Mouse (Mus musculus): ENCODE results near the gene Ncapd2. TPM values are rescaled to one million over a fixed set of nuclear protein-coding genes. Genes with fewer than 3 reads are reported as not detected.

Gene Ncapd2
- polyA plus RNA-seq, 1 experiment from 2014 or later = 109 TPM

DNA sequence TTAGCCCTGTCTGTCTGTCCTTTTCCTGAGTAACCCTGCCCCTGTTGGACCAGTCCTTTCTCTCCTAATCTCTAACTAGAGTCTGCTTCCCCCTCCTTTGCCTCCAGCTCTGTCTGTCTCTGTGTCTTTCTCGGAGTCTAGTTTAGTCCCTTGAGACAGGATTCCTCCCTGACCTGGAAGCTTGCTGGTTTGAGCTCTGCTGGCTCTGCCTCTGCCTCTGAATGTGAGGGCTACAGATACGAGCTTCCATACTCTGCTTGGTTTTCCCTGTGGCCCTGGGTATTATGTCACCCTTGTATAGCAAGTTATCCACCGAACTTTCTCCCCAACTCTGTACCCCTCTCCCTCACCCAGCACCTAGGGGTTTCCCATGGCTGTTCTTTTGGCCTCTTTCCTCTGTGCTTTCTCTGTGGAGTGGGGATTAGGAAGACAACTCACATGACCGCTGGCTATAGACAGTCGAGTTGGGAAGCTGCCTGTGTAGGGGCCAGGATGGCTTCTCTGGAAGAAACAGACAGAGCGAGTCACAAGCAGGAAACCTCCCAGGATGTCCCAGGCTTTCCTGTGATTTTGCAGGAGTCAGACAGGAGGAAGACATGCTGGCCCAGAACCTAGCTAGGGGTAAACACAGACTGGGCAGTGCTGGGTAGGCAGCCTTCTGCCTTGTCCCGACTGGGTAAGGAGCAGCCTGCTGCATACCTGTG, 42.5 kb upstream of the Ncapd2 start:
- Histone ChIP-seq H3K9ac (ENCODE audit: low read length) (no peak overlapping the region), H3K36me3 (ENCODE audit: control insufficient read depth, insufficient read depth, low read length) (no peaks in the 10 kb centered on the region), H3K4me1 (replicated peaks; ENCODE audit: control insufficient read depth, insufficient read depth, low read length) (peaks cover 8% of the 10 kb centered on the region; the same call in 1 of the 2 replicates), H3K9me3 (ENCODE audit: control insufficient read depth, low read length) (no peaks in the 10 kb centered on the region), H3K27ac (ENCODE audit: low read depth) (no peak overlapping the region), H3K4me2 (ENCODE audit: low read length) (no peak overlapping the region), H3K4me3 (ENCODE audit: low read depth, low read length) (no peak overlapping the region), H3K27me3 (replicated peaks; ENCODE audit: control insufficient read depth, insufficient read depth, low read length) (no peaks in the 10 kb centered on the region)
- no peak for ATAC-seq (replicated peaks; ENCODE audit: low FRiP score, low TSS enrichment, low read depth)
- 46% methylated on average over 7 of the region's 7 CpGs for WGBS
- DNase-seq (ENCODE audit: low spot score) = no peak

DNA sequence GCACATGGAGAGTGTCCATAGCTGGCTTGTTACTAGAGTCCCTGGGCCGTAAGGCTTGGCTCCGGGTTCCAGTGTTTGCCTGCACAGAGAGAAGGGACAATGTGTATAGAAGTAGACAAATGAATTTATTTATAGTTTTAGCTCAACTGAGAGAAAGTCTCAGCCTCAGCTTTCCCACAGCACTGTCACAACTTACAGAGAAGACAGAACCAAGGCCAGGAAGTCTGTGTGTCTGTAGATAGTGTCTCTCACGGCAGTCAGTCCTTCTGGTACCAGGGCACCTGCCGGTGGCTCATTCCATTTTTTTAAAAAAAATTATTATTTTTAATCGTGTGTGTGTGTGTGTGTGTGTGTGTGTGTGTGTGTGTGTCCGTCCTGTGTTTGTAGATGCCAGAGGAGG, 41.0 kb upstream of the Ncapd2 start:
- H3K4me3 ChIP-seq (ENCODE audit: low read depth, low read length) = no peak overlapping the region
- no peaks in the 10 kb centered on the region for H3K36me3 ChIP-seq (ENCODE audit: control insufficient read depth, insufficient read depth, low read length)
- DNase-seq (ENCODE audit: low spot score) (no peak), ATAC-seq (replicated peaks; ENCODE audit: low FRiP score, low TSS enrichment, low read depth) (no peak)
- no peak overlapping the region for H3K27ac ChIP-seq (ENCODE audit: low read depth)
- no peak overlapping the region for H3K9ac ChIP-seq (ENCODE audit: low read length)
- 79% methylated on average over 6 of the region's 6 CpGs for WGBS
- no peaks in the 10 kb centered on the region for H3K27me3 ChIP-seq (replicated peaks; ENCODE audit: control insufficient read depth, insufficient read depth, low read length)
- H3K4me1 ChIP-seq (replicated peaks; ENCODE audit: control insufficient read depth, insufficient read depth, low read length) = peaks cover 8% of the 10 kb centered on the region; the same call in 1 of the 2 replicates
- 0 out of 2 replicates have a peak overlapping the region, but pooled peaks have one; percentile 97 for H3K4me2 ChIP-seq (ENCODE audit: low read length)
- no peaks in the 10 kb centered on the region for H3K9me3 ChIP-seq (ENCODE audit: control insufficient read depth, low read length)

DNA sequence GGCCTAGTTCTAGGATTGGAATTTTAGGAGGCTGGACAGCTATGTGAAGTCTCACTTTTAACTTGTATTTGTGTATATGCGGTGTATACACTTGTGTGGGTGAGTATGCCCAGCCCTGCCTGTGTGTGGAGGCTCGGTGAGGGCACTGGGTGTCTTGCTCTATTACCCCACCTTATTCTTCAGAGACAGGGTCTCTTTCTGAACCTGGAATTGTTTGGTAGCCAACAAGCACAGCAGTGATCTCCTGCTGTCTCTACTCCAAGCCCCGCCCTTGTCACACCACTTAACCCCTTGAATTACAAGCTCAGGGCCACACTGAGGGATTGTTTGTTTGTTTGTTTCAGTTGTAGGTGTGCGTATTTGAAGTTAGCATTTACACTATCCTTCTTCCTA, 40.5 kb upstream of the Ncapd2 start:
- Histone ChIP-seq H3K9me3 (ENCODE audit: control insufficient read depth, low read length) (no peaks in the 10 kb centered on the region), H3K27me3 (replicated peaks; ENCODE audit: control insufficient read depth, insufficient read depth, low read length) (no peaks in the 10 kb centered on the region), H3K4me1 (replicated peaks; ENCODE audit: control insufficient read depth, insufficient read depth, low read length) (peaks cover 8% of the 10 kb centered on the region; the same call in 1 of the 2 replicates), H3K27ac (ENCODE audit: low read depth) (no peak overlapping the region), H3K4me2 (ENCODE audit: low read length) (peak overlapping the region; percentile 97), H3K4me3 (ENCODE audit: low read depth, low read length) (peak overlapping the region; percentile 52), H3K36me3 (ENCODE audit: control insufficient read depth, insufficient read depth, low read length) (no peaks in the 10 kb centered on the region), H3K9ac (ENCODE audit: low read length) (peak overlapping the region; percentile 74)
- DNase-seq (ENCODE audit: low spot score) (no peak), ATAC-seq (replicated peaks; ENCODE audit: low FRiP score, low TSS enrichment, low read depth) (no peak)
- 47% methylated on average over 4 of the region's 4 CpGs for WGBS

DNA sequence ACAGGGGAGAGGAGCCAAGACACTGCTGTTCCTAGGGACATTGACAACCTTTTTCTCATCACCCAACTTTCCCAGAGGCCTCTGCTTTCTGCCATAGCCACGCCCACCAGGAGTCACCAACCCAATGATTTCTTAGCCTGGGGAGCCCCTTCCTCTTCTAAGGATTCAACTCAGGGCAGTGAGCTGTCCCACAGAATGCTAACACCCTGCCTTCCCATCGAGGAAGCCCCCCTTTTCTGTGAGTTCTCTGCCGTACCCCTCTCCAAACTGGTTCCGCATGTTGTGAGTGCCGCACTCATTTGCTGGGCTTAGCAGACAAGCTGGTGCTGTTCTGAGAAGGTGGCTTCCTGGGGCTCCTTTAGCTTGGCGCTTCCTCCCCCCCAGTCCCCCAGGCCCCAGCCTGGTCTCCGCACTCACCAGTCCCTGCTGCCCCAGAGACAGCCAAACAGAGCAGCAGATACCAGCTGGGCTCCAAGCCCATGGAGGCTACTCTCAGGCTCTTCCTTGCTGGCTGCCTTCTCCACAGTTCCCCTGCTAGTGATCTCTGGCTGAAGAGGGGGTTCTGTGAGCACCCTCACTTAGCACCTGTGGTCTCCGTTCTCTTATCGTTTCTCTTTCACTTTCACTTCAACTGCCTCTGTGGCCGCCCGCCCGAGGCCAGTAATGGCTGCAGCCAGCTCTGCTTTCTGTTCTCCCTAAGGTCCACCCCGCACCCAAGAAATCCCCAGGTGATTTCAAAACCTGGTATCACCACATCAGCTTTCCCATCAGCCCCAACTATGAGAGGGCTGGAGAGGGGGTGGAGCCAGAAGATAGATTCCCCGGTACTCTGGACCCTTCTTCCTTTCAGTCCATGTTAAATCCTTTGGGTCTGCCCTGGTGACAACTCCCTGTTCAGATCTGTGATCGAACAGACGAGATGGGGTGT, 39.9 kb upstream of the Ncapd2 start, which contains the start of gene Tapbpl:
Gene Tapbpl, minus strand, starts transcription at position 744 of the 928 bp plus-strand sequence.
- WGBS = 8% methylated on average over 16 of the region's 16 CpGs
- peak; percentile 73 for DNase-seq (ENCODE audit: low spot score)

DNA sequence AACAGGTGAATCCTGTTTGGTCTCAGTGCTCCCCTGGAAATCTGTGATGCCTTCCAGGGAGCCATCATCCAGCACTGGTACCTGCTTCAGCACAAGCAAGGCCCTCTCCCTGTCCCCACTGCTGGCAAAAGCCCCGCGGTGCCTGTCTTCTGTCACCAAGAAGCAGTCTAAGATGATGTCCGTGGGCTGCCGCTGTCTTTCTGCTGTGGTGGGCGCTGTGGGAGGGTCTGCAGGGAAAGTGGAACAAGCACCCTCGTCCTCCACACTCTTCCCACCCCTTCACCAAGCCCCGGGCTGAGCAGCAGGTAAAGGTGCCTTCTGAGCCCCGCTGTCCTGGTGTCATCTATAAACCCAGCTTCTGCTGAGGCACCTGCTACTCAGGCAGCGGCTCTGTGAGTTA, 39.1 kb upstream of the Ncapd2 start:
- Histone ChIP-seq H3K4me2 (ENCODE audit: low read length) (peak overlapping the region; percentile 97; the same call in 1 of the 2 replicates), H3K9ac (ENCODE audit: low read length) (no peak overlapping the region), H3K36me3 (ENCODE audit: control insufficient read depth, insufficient read depth, low read length) (no peaks in the 10 kb centered on the region), H3K4me1 (replicated peaks; ENCODE audit: control insufficient read depth, insufficient read depth, low read length) (peaks cover 8% of the 10 kb centered on the region; the same call in 1 of the 2 replicates), H3K27me3 (replicated peaks; ENCODE audit: control insufficient read depth, insufficient read depth, low read length) (no peaks in the 10 kb centered on the region), H3K27ac (ENCODE audit: low read depth) (no peak overlapping the region), H3K4me3 (ENCODE audit: low read depth, low read length) (no peak overlapping the region), H3K9me3 (ENCODE audit: control insufficient read depth, low read length) (no peaks in the 10 kb centered on the region)
- DNase-seq (ENCODE audit: low spot score) (no peak), ATAC-seq (replicated peaks; ENCODE audit: low FRiP score, low TSS enrichment, low read depth) (no peak)
- 65% methylated on average over 9 of the region's 9 CpGs for WGBS

More for the DNA sequence above, 39.9 kb upstream of the Ncapd2 start, which contains the start of gene Tapbpl:
- Histone ChIP-seq H3K27me3 (replicated peaks; ENCODE audit: control insufficient read depth, insufficient read depth, low read length) (no peaks in the 10 kb centered on the region), H3K4me2 (ENCODE audit: low read length) (peak within 1 kb of the TSS; percentile 97), H3K9me3 (ENCODE audit: control insufficient read depth, low read length) (no peaks in the 10 kb centered on the region), H3K36me3 (ENCODE audit: control insufficient read depth, insufficient read depth, low read length) (no peaks in the 10 kb centered on the region), H3K9ac (ENCODE audit: low read length) (peak within 1 kb of the TSS; percentile 74), H3K4me3 (ENCODE audit: low read depth, low read length) (peak within 1 kb of the TSS; percentile 52), H3K4me1 (replicated peaks; ENCODE audit: control insufficient read depth, insufficient read depth, low read length) (peaks cover 8% of the 10 kb centered on the region; the same call in 1 of the 2 replicates), H3K27ac (ENCODE audit: low read depth) (peak within 1 kb of the TSS; percentile 75)
- ATAC-seq (replicated peaks; ENCODE audit: low FRiP score, low TSS enrichment, low read depth) = peak; percentile 66

DNA sequence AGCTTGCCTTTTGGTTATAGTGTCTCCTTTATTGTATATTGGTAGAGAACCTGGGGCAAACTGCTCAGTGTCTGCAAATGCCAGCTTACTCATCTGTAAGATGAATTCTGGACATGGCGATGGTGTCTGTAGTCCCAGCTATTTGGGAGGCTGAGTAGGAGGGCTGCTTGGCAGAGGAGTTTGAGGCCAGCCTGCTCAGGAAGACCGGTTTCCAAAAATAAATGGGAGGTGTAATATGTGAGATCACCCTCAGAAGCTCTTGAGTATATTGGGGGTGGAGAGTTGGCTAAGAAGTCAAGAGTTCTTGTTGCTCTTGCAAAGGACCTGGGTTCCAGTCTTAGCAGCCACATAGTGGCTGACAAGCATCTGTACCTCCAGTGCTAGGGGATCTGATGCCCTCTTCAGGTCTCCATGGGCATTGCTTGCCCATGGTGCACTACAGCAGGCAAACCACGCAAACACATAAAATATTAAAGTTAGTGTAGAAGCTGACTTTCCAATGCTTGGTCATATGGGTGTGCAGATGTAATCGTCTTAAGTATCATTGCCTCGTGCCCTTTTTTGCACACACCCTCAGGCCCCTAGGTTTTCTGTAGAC, 34.1 kb upstream of the Ncapd2 start:
- WGBS = 77% methylated on average over 5 of the region's 5 CpGs
- H3K9ac ChIP-seq (ENCODE audit: low read length) = no peak overlapping the region
- DNase-seq (ENCODE audit: low spot score) (no peak), ATAC-seq (replicated peaks; ENCODE audit: low FRiP score, low TSS enrichment, low read depth) (no peak)
- no peak overlapping the region for H3K4me3 ChIP-seq (ENCODE audit: low read depth, low read length)
- H3K27me3 ChIP-seq (replicated peaks; ENCODE audit: control insufficient read depth, insufficient read depth, low read length) = no peaks in the 10 kb centered on the region
- H3K4me2 ChIP-seq (ENCODE audit: low read length) = no peak overlapping the region
- no peaks in the 10 kb centered on the region for H3K36me3 ChIP-seq (ENCODE audit: control insufficient read depth, insufficient read depth, low read length)
- no peaks in the 10 kb centered on the region; the same call in 1 of the 2 replicates for H3K4me1 ChIP-seq (replicated peaks; ENCODE audit: control insufficient read depth, insufficient read depth, low read length)
- H3K9me3 ChIP-seq (ENCODE audit: control insufficient read depth, low read length) = no peaks in the 10 kb centered on the region
- H3K27ac ChIP-seq (ENCODE audit: low read depth) = no peak overlapping the region

DNA sequence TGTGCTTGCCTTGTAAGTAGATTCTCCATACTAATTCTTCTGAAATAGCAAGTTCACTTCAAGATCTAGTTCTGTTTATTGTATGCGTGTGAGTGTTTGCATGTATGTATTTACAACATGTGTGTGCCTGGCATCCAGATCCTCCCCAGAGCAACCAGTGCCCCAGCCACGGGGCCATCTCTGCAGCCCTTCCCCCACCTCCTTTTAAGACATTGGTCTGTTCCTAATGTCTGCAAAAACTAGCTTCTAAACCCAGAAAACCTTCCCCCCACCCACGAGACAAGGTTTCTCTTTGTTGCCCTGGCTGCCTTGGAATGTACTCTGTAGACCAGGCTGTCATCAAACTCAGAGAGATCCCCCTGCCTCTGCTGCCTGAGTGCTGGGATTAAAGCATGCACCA, 31.1 kb upstream of the Ncapd2 start:
- DNase-seq (ENCODE audit: low spot score) (no peak), ATAC-seq (replicated peaks; ENCODE audit: low FRiP score, low TSS enrichment, low read depth) (no peak)
- H3K27ac ChIP-seq (ENCODE audit: low read depth) = no peak overlapping the region
- H3K4me1 ChIP-seq (replicated peaks; ENCODE audit: control insufficient read depth, insufficient read depth, low read length) = no peaks in the 10 kb centered on the region
- WGBS = 77% methylated on average over 3 of the region's 3 CpGs
- H3K9me3 ChIP-seq (ENCODE audit: control insufficient read depth, low read length) = no peaks in the 10 kb centered on the region
- no peak overlapping the region for H3K4me3 ChIP-seq (ENCODE audit: low read depth, low read length)
- H3K4me2 ChIP-seq (ENCODE audit: low read length) = no peak overlapping the region
- H3K36me3 ChIP-seq (ENCODE audit: control insufficient read depth, insufficient read depth, low read length) = no peaks in the 10 kb centered on the region
- no peaks in the 10 kb centered on the region for H3K27me3 ChIP-seq (replicated peaks; ENCODE audit: control insufficient read depth, insufficient read depth, low read length)
- no peak overlapping the region for H3K9ac ChIP-seq (ENCODE audit: low read length)

DNA sequence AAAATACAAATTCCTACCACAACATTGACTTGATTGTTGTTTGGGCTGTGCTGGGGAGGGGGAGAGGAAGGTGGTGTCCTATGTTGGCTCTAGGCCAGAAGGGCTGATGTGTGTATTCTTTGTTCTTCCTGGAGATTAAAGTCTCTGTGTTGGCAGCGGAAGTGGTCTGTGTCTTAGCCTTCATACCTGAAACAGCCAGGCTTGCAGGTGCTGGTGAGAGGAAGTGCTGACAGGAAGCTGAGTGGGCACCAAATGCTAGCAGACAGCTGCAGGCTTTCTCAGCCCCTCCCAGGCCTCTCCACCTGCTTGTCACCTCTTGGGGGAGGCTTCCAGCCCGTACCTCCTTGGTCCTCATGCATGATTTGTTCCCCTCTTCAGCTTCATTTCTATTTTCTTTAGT, 30.6 kb upstream of the Ncapd2 start:
- Histone ChIP-seq H3K27ac (ENCODE audit: low read depth) (no peak overlapping the region), H3K9ac (ENCODE audit: low read length) (no peak overlapping the region), H3K4me1 (replicated peaks; ENCODE audit: control insufficient read depth, insufficient read depth, low read length) (no peaks in the 10 kb centered on the region), H3K9me3 (ENCODE audit: control insufficient read depth, low read length) (no peaks in the 10 kb centered on the region), H3K4me2 (ENCODE audit: low read length) (no peak overlapping the region), H3K36me3 (ENCODE audit: control insufficient read depth, insufficient read depth, low read length) (no peaks in the 10 kb centered on the region), H3K4me3 (ENCODE audit: low read depth, low read length) (no peak overlapping the region), H3K27me3 (replicated peaks; ENCODE audit: control insufficient read depth, insufficient read depth, low read length) (no peaks in the 10 kb centered on the region)
- DNase-seq (ENCODE audit: low spot score) (no peak), ATAC-seq (replicated peaks; ENCODE audit: low FRiP score, low TSS enrichment, low read depth) (no peak)
- WGBS = 49% methylated on average over 2 of the region's 2 CpGs
